Mouse (Mus musculus) neural tube, embryonic 13.5 days (tissue): ENCODE results near the gene Gins1. TPM values are rescaled to one million over a fixed set of nuclear protein-coding genes. Genes with fewer than 3 reads are reported as not detected.
"Not testable (repeated sequence)": the region's sequence is repeated elsewhere in the genome, so short reads cannot be mapped to it uniquely, and the experiment has no call there.

Experiments used
- ATAC-seq: fragments of 200-750 bp; cut with Nextera tagmentation; 2 replicates; pipeline ENCODE4 v1.8.0; 2017; ENCODE audit warnings: low read depth, mild to moderate bottlenecking, moderate TSS enrichment, moderate library complexity
- H3K27ac ChIP-seq: fragments of 300-500 bp; sonication (generic); replicated peaks from 2 replicates; pipeline ENCODE4 v1.5.1; 2015; ENCODE audit warnings: moderate library complexity, mild to moderate bottlenecking, inconsistent platforms
- H3K27me3 ChIP-seq: fragments of 300-500 bp; sonication (generic); 2 replicates; pipeline ENCODE4 v1.6.1; 2015; ENCODE audit warnings: mild to moderate bottlenecking, inconsistent platforms
- H3K36me3 ChIP-seq: fragments of 300-500 bp; sonication (generic); 2 replicates; pipeline ENCODE4 v1.6.1; 2015; ENCODE audit warnings: mild to moderate bottlenecking, inconsistent platforms
- H3K4me1 ChIP-seq: fragments of 300-500 bp; sonication (generic); replicated peaks from 2 replicates; pipeline ENCODE4 v1.6.1; 2015; ENCODE audit warnings: inconsistent platforms
- H3K4me2 ChIP-seq: fragments of 300-500 bp; sonication (generic); 2 replicates; pipeline ENCODE4 v1.6.1; 2015; ENCODE audit warnings: inconsistent platforms, mild to moderate bottlenecking, moderate library complexity
- H3K4me3 ChIP-seq: fragments of 300-500 bp; sonication (generic); 2 replicates; pipeline ENCODE4 v1.5.1; 2015; ENCODE audit warnings: mild to moderate bottlenecking, inconsistent platforms
- H3K9ac ChIP-seq: fragments of 300-500 bp; sonication (generic); 2 replicates; pipeline ENCODE4 v1.6.1; 2015; ENCODE audit warnings: moderate library complexity, mild to moderate bottlenecking, inconsistent platforms
- H3K9me3 ChIP-seq: fragments of 300-500 bp; sonication (generic); 2 replicates; pipeline ENCODE4 v1.6.1; 2016; ENCODE audit warnings: inconsistent platforms
- WGBS: fragments of 180-500 bp; shearing (Covaris S2); methylation state at CpG from one replicate; pipeline ENCODE4 v1.1.7; 2015; 5-methylcytosine and 5-hydroxymethylcytosine counted together
- polyA plus RNA-seq: library from polyadenylated mRNA; unstranded; fragments of >200 nt; fragmentation: Nextera tagmentation; extraction: Ambion mirVana; gene quantifications from 2 replicates; pipeline ENCODE4 v1.2.1, GENCODE M21; 2015

Gins1 gene
- polyA plus RNA-seq, 1 experiment from 2014 or later = 18.5 TPM

DNA sequence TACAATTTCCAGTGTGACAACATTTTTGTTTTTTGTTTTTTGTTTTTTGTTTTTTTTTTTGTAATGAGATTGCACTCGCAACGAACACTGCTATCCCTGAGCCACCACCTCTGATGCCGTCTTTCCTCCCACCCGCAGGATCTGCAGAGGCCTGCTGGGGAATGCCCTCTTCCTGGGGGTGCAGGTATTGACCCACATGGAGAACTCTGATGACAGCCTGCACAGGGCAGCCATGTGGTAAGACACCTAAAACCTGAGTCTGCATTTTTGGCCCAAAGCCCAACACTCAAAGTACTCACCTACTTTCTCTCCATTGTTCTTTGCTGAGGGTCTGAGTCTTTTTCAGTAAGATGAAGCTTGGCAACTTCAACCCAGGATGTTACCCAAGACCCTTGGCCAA lies 29.5 kb downstream of the Gins1 start:
- no peak overlapping the region for H3K9ac ChIP-seq
- no peak overlapping the region for H3K4me3 ChIP-seq
- no peak overlapping the region for H3K27ac ChIP-seq
- H3K4me2 ChIP-seq = no peak overlapping the region
- no peaks in the 10 kb centered on the region for H3K27me3 ChIP-seq
- WGBS = 94% methylated on average over 4 of the region's 4 CpGs
- no peaks in the 10 kb centered on the region for H3K4me1 ChIP-seq
- H3K9me3 ChIP-seq = no peaks in the 10 kb centered on the region
- H3K36me3 ChIP-seq = peaks cover 51% of the 10 kb centered on the region
- ATAC-seq = no peak

GRCm38 (mm10) chr2:150944017-150944416 lies 38.8 kb downstream of the Gins1 start:
- Histone ChIP-seq H3K4me3 (no peak overlapping the region), H3K4me2 (no peak overlapping the region), H3K9ac (no peak overlapping the region), H3K9me3 (no peaks in the 10 kb centered on the region), H3K36me3 (peaks cover 19% of the 10 kb centered on the region), H3K27ac (no peak overlapping the region), H3K27me3 (no peaks in the 10 kb centered on the region), H3K4me1 (no peaks in the 10 kb centered on the region)
- 93% methylated on average over 5 of the region's 5 CpGs for WGBS
- ATAC-seq = no peak

GRCm38 (mm10) chr2:150947341-150947740 lies 42.1 kb downstream of the Gins1 start:
- not testable (repeated sequence) for H3K4me3 ChIP-seq, H3K4me1 ChIP-seq, H3K27me3 ChIP-seq, H3K27ac ChIP-seq, H3K9me3 ChIP-seq, H3K9ac ChIP-seq, H3K4me2 ChIP-seq, ATAC-seq
- H3K36me3 ChIP-seq = peaks cover 38% of the 10 kb centered on the region
- 92% methylated on average over 5 of the region's 5 CpGs for WGBS

- not testable (repeated sequence) for H3K4me1 ChIP-seq, H3K27me3 ChIP-seq, H3K9me3 ChIP-seq, H3K4me2 ChIP-seq, H3K4me3 ChIP-seq, H3K27ac ChIP-seq, H3K9ac ChIP-seq, ATAC-seq
- 94% methylated on average over 12 of the region's 12 CpGs for WGBS
- H3K36me3 ChIP-seq = peaks cover 41% of the 10 kb centered on the region
Measured at GRCm38 (mm10) chr2:150947880-150948611, 42.8 kb downstream of the Gins1 start.

DNA sequence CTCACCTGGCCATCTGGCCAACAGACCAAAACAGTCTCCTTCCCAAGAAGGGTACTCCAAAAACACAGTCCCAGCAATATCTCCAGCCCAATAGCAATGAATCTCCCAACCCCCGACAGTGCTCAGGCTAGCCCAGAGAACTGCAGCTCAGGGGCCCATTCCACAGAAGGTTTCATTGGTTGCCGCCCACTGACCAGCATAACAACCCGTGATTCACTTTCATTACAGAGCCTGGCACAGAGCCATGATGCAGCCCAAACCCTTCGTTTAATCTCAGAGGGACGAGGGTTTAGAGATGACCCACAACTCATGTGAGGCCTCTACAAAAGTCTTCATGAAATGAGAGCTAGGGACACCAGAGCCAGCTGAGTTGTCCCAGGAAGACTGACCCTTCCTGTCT lies 43.6 kb downstream of the Gins1 start:
- Histone ChIP-seq H3K27ac (no peak overlapping the region), H3K27me3 (no peaks in the 10 kb centered on the region), H3K4me1 (no peaks in the 10 kb centered on the region), H3K9me3 (no peaks in the 10 kb centered on the region), H3K4me3 (no peak overlapping the region), H3K9ac (no peak overlapping the region), H3K4me2 (no peak overlapping the region), H3K36me3 (peaks cover 46% of the 10 kb centered on the region)
- 93% methylated on average over 5 of the region's 5 CpGs for WGBS
- no peak for ATAC-seq

DNA sequence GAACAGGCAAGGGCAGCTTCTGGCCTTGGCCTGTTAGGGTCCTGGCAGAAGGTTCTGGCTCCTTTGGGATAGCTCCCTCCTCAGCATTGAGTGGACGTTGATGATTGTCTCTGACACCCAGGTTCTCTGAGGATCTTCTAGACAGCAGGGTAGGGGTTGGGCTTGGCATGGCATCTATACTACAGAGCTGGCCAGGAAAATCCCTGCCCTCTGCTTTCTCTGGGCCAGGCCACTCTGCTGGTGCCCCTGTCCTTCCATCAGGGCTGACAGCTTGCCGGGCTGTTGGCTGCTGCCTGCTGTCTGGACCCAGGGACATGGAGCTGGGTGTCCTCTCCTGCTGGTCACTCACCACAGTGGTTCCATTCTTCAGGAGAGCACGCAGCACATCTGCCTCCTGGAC lies 44.5 kb downstream of the Gins1 start:
- H3K4me2 ChIP-seq = no peak overlapping the region
- no peaks in the 10 kb centered on the region for H3K9me3 ChIP-seq
- no peak overlapping the region for H3K9ac ChIP-seq
- no peak overlapping the region for H3K4me3 ChIP-seq
- peaks cover 48% of the 10 kb centered on the region for H3K36me3 ChIP-seq
- WGBS = 96% methylated on average over 3 of the region's 3 CpGs
- no peak for ATAC-seq
- no peak overlapping the region for H3K27ac ChIP-seq
- no peaks in the 10 kb centered on the region for H3K4me1 ChIP-seq
- H3K27me3 ChIP-seq = no peaks in the 10 kb centered on the region

DNA sequence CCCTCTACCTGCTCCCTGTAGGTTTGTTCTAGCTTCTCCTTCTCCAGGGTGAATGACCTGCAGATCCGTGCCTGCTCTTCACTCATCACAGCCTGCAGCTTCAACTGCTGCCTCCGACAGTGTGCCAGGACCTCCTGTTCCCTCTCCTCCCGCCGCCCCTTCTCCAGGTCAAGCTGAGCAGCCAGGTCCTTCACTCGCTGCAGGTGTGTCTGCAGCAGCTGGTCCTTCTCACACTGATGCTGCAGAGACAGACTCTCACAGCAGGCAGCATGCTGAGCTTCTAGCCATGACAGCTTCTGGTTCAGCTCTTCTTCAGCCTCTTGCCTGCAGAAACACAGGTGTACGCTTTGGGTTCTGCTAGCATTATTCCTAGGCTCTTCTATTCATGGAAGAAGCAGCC lies 44.9 kb downstream of the Gins1 start:
- 90% methylated on average over 6 of the region's 6 CpGs for whole genome bisulfite sequencing
- H3K27me3 ChIP-seq = no peaks in the 10 kb centered on the region
- H3K4me1 ChIP-seq = no peaks in the 10 kb centered on the region
- H3K36me3 ChIP-seq = peaks cover 52% of the 10 kb centered on the region
- H3K27ac ChIP-seq = no peak overlapping the region
- ATAC-seq = no peak
- H3K9ac ChIP-seq = no peak overlapping the region
- H3K4me3 ChIP-seq = no peak overlapping the region
- no peak overlapping the region for H3K4me2 ChIP-seq
- H3K9me3 ChIP-seq = no peaks in the 10 kb centered on the region

GRCm38 (mm10) chr2:150951201-150951600 lies 46.0 kb downstream of the Gins1 start:
- no peak overlapping the region for H3K9ac ChIP-seq
- H3K4me1 ChIP-seq = no peaks in the 10 kb centered on the region
- H3K27me3 ChIP-seq = no peaks in the 10 kb centered on the region
- WGBS = 94% methylated on average over 2 of the region's 2 CpGs
- no peak overlapping the region for H3K4me3 ChIP-seq
- H3K9me3 ChIP-seq = no peaks in the 10 kb centered on the region
- H3K4me2 ChIP-seq = no peak overlapping the region
- peaks cover 62% of the 10 kb centered on the region for H3K36me3 ChIP-seq
- no peak overlapping the region for H3K27ac ChIP-seq
- no peak for ATAC-seq

- H3K36me3 ChIP-seq = peaks cover 75% of the 10 kb centered on the region
- 62% methylated on average over 1 of the region's 1 CpGs for WGBS
Measured at GRCm38 (mm10) chr2:150955859-150956258, 50.7 kb downstream of the Gins1 start.

GRCm38 (mm10) chr2:150959521-150959920 lies 54.3 kb downstream of the Gins1 start:
- Histone ChIP-seq H3K27me3 (no peaks in the 10 kb centered on the region), H3K9me3 (no peaks in the 10 kb centered on the region), H3K4me2 (no peak overlapping the region), H3K36me3 (peaks cover 60% of the 10 kb centered on the region), H3K4me3 (no peak overlapping the region), H3K4me1 (no peaks in the 10 kb centered on the region), H3K27ac (no peak overlapping the region), H3K9ac (no peak overlapping the region)
- 91% methylated on average over 10 of the region's 10 CpGs for WGBS
- no peak for ATAC-seq

More at GRCm38 (mm10) chr2:150955859-150956258, 50.7 kb downstream of the Gins1 start:
- no peaks in the 10 kb centered on the region for H3K27me3 ChIP-seq
- ATAC-seq = no peak
- no peaks in the 10 kb centered on the region for H3K4me1 ChIP-seq
- no peak overlapping the region for H3K4me2 ChIP-seq
- H3K9me3 ChIP-seq = no peaks in the 10 kb centered on the region
- no peak overlapping the region for H3K9ac ChIP-seq
- no peak overlapping the region for H3K4me3 ChIP-seq
- no peak overlapping the region for H3K27ac ChIP-seq

- peaks cover 39% of the 10 kb centered on the region for H3K36me3 ChIP-seq
- H3K27ac ChIP-seq = no peak overlapping the region
- no peaks in the 10 kb centered on the region for H3K9me3 ChIP-seq
- ATAC-seq = no peak
- no peaks in the 10 kb centered on the region for H3K4me1 ChIP-seq
- no peak overlapping the region for H3K4me2 ChIP-seq
- no peak overlapping the region for H3K9ac ChIP-seq
- 96% methylated on average over 3 of the region's 3 CpGs for WGBS
- no peaks in the 10 kb centered on the region for H3K27me3 ChIP-seq
- H3K4me3 ChIP-seq = no peak overlapping the region
Measured at GRCm38 (mm10) chr2:150963246-150963645, 58.0 kb downstream of the Gins1 start.

DNA sequence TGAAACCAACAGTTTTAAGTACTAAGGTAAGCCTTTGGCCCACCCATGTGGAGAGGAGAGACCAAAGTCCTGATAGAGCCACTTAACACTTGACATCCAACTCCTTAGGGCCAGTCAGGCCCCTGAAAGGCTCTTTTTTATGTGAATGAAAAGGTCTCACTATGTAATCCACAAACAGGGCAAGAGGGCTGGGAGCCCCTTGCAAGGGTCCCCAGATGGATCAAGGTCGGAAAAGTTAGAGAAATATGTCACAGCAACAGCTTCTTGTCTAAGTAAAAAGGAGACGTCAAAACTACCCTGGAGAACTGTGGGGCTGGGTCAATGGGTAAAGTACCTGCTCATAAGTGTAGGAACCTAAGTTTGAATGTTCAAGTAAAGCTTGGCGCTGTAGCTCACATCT lies 59.4 kb downstream of the Gins1 start:
- 85% methylated on average over 3 of the region's 3 CpGs for WGBS
- no peak for ATAC-seq
- no peak overlapping the region for H3K4me2 ChIP-seq
- H3K36me3 ChIP-seq = peaks cover 37% of the 10 kb centered on the region
- no peaks in the 10 kb centered on the region for H3K4me1 ChIP-seq
- no peak overlapping the region for H3K4me3 ChIP-seq
- H3K9ac ChIP-seq = no peak overlapping the region
- H3K27me3 ChIP-seq = no peaks in the 10 kb centered on the region
- no peaks in the 10 kb centered on the region for H3K9me3 ChIP-seq
- no peak overlapping the region for H3K27ac ChIP-seq

DNA sequence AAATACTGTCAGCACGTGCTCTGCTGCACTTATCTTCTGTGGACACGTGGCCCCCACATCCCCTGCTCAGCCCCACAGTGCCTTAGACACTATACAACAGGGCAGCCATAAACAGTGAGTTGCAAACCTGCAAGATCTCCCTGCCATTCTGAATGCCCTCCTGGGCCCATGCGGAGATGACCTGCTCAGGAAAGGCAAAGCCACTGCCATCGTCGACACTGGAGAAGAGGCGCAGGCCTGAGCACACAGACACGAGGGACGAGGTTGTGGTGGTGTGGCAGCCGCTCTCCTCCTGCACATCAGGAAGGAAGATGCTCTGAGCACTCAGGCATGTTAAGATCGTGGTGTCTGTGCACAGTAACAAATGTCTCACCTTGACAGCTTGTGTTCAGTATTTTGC lies 60.8 kb downstream of the Gins1 start:
- Histone ChIP-seq H3K4me2 (no peak overlapping the region), H3K9ac (no peak overlapping the region), H3K27me3 (no peaks in the 10 kb centered on the region), H3K4me1 (no peaks in the 10 kb centered on the region), H3K9me3 (no peaks in the 10 kb centered on the region), H3K4me3 (no peak overlapping the region), H3K27ac (no peak overlapping the region), H3K36me3 (peaks cover 41% of the 10 kb centered on the region)
- ATAC-seq = no peak
- 91% methylated on average over 10 of the region's 10 CpGs for WGBS
